Mouse (Mus musculus) hindbrain, embryonic 12.5 days (tissue): Measurements from ENCODE around the gene Jtb. TPM values are rescaled to one million over a fixed set of nuclear protein-coding genes. Genes with fewer than 3 reads are reported as not detected.

ENCODE experiments used
- microRNA-seq: library from miRNA; unstranded; fragments of <30 nt; microRNA quantifications from one replicate; pipeline ENCODE4, GENCODE M21; 2017
- polyA plus RNA-seq: library from polyadenylated mRNA; unstranded; fragments of >200 nt; fragmentation: Nextera tagmentation; extraction: Ambion mirVana; gene quantifications from 2 replicates; pipeline ENCODE4 v1.2.1, GENCODE M21; 2016

Gene Jtb
- polyA plus RNA-seq, 1 experiment from 2014 or later: 94.8 TPM

Small RNA genes within 50 kb of the gene (microRNA-seq; reads per million reads assigned to microRNA genes)
- not detected for gene Mir7012

Other genes starting within 250 kb of the Jtb start
- 137 and 141 TPM in 2 replicates for gene Hax1, start 232.8 kb upstream of the Jtb start, polyA plus RNA-seq
- gene 4933434E20Rik, start 180.0 kb upstream of the Jtb start, polyA plus RNA-seq: 187 and 198 TPM in 2 replicates
- gene Ubap2l, start 179.0 kb upstream of the Jtb start, polyA plus RNA-seq: 201 and 227 TPM in 2 replicates
- 510 and 525 TPM in 2 replicates for gene Tpm3, start 158.9 kb upstream of the Jtb start, polyA plus RNA-seq
- gene Nup210l, start 127.5 kb upstream of the Jtb start, polyA plus RNA-seq: 0.51 and 0.75 TPM in 2 replicates
- 728 and 1,010 TPM in 2 replicates for gene Rps27, start 17.9 kb upstream of the Jtb start, polyA plus RNA-seq
- gene Rab13, start 17.9 kb upstream of the Jtb start, polyA plus RNA-seq: 26.9 and 27.4 TPM in 2 replicates
- gene Creb3l4, start 11.9 kb downstream of the Jtb start, polyA plus RNA-seq: 4.8 and 5.3 TPM in 2 replicates
- gene Slc39a1, start 16.6 kb downstream of the Jtb start, polyA plus RNA-seq: 46.8 and 46.9 TPM in 2 replicates
- 20.5 and 25.8 TPM in 2 replicates for gene Crtc2, start 22.6 kb downstream of the Jtb start, polyA plus RNA-seq
- gene Dennd4b, start 33.6 kb downstream of the Jtb start, polyA plus RNA-seq: 6.2 and 6.7 TPM in 2 replicates
- gene Gatad2b, start 61.6 kb downstream of the Jtb start, polyA plus RNA-seq: 14.2 and 17.1 TPM in 2 replicates
- 32.9 and 35.3 TPM in 2 replicates for gene Slc27a3, start 158.3 kb downstream of the Jtb start, polyA plus RNA-seq
- gene Ints3, start 202.0 kb downstream of the Jtb start, polyA plus RNA-seq: 40.5 and 44.3 TPM in 2 replicates
- 3.8 and 4.1 TPM in 2 replicates for gene Npr1, start 234.3 kb downstream of the Jtb start, polyA plus RNA-seq
- gene Ilf2, start 244.5 kb downstream of the Jtb start, polyA plus RNA-seq: 292 and 310 TPM in 2 replicates